Mouse (Mus musculus): ENCODE results near the gene Syne1. TPM values are rescaled to one million over a fixed set of nuclear protein-coding genes. Genes with fewer than 3 reads are reported as not detected.

Syne1 gene
- polyA plus RNA-seq, 1 experiment: 12.3 TPM

DNA sequence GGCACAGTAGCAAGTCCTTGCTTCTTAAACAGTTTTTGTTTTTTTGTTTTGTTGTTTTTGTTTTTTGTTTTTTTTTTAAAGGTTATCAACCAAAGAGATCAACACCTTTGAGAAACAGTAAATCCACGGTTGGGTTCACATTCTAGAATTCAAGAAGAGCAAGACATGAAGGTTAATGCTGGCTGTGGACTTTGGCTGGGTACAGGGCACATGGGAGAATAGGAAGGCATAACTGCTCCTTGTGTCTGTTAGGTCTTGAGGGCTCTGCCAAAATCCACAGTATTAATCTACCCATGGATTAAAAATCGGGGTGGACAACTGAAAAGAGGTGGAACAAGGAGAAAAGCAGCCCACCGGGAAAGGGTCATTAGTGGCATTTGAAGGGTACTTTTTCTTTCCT, 388.0 kb downstream of the Syne1 start:
- Histone ChIP-seq H3K4me3 (ENCODE audit: extremely low read depth, insufficient read depth, insufficient read length) (no peak overlapping the region), H3K27me3 (ENCODE audit: control insufficient read depth, insufficient read depth, low read length) (no peaks in the 10 kb centered on the region), H3K4me1 (ENCODE audit: control insufficient read depth, insufficient read depth, insufficient read length) (no peaks in the 10 kb centered on the region; the same call in 1 of the 2 replicates), H3K36me3 (ENCODE audit: control insufficient read depth, insufficient read depth, low read length) (peaks cover 8% of the 10 kb centered on the region), H3K27ac (ENCODE audit: insufficient read depth, low read length) (no peak overlapping the region; the same call in 1 of the 2 replicates)
- WGBS: 84% methylated on average over 3 of the region's 3 CpGs
- DNase-seq (ENCODE audit: low read depth in 1 of 2, low spot score in 2 of 2): no peak
- no peak for TF ChIP-seq POLR2A (IDR thresholded peaks at IDR 0.05; ENCODE audit: low read depth, low read length)
- no peak for TF ChIP-seq CTCF (IDR thresholded peaks at IDR 0.05; ENCODE audit: extremely low read depth, insufficient read depth, insufficient read length, insufficient replicate concordance)

DNA sequence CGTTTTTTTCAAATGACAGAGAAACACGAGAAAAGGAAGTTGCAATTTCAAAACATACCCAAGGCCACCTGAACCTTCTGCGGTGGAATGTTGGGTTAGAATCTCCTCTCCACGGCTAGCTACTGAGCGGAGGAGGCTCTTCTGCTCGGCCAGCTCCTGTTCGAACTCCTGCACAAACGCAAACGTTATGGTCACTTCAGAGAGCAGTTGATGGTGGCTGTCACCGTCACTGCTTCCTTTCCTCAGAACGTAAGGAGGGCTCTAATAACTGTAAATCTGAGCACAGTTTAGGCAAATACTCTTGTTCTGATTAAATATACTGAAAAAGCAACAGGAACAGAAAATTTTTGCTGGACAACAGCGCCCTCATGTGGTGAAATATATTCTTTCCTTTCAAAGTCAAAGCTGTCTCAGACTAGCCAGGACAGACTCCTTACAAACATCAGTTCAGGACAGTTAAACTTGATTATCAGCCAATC, 389.8 kb downstream of the Syne1 start:
- Histone ChIP-seq H3K36me3 (ENCODE audit: control insufficient read depth, insufficient read depth, low read length) (peaks cover 6% of the 10 kb centered on the region), H3K4me3 (ENCODE audit: extremely low read depth, insufficient read depth, insufficient read length) (no peak overlapping the region; the same call in 1 of the 2 replicates), H3K27ac (ENCODE audit: insufficient read depth, low read length) (no peak overlapping the region), H3K4me1 (ENCODE audit: control insufficient read depth, insufficient read depth, insufficient read length) (no peaks in the 10 kb centered on the region; the same call in 1 of the 2 replicates), H3K27me3 (ENCODE audit: control insufficient read depth, insufficient read depth, low read length) (no peaks in the 10 kb centered on the region)
- TF ChIP-seq POLR2A (IDR thresholded peaks at IDR 0.05; ENCODE audit: low read depth, low read length): no peak
- TF ChIP-seq CTCF (IDR thresholded peaks at IDR 0.05; ENCODE audit: extremely low read depth, insufficient read depth, insufficient read length, insufficient replicate concordance): no peak
- peak; percentile 29 to 46 for DNase-seq (ENCODE audit: low read depth in 1 of 2, low spot score in 2 of 2)
- WGBS: 55% methylated on average over 12 of the region's 12 CpGs

DNA sequence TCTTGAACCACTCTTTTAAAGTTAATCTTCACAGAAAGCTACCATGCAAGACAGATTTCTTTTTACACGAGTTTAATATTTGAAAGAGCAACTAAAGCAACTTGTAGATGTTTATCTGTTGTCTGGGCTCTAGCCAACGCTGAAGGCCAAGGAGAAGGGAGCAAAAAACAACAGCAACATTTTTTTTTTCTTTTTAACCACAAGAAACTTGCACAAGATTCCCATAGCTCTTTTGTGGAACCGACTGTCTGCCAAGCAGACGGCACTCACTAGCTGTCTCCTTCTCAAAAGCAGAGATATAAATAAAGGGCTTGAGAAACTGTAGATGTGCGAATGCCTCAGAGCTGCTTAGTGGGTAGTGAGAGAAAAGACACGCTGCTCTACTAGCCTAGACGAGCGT, 391.6 kb downstream of the Syne1 start:
- no peaks in the 10 kb centered on the region; the same call in 1 of the 2 replicates for H3K4me1 ChIP-seq (ENCODE audit: control insufficient read depth, insufficient read depth, insufficient read length)
- TF ChIP-seq CTCF (IDR thresholded peaks at IDR 0.05; ENCODE audit: extremely low read depth, insufficient read depth, insufficient read length, insufficient replicate concordance) (no peak), POLR2A (IDR thresholded peaks at IDR 0.05; ENCODE audit: low read depth, low read length) (no peak)
- no peak overlapping the region for H3K4me3 ChIP-seq (ENCODE audit: extremely low read depth, insufficient read depth, insufficient read length)
- no peak overlapping the region for H3K27ac ChIP-seq (ENCODE audit: insufficient read depth, low read length)
- 72% methylated on average over 8 of the region's 8 CpGs for WGBS
- peaks cover 9% of the 10 kb centered on the region for H3K36me3 ChIP-seq (ENCODE audit: control insufficient read depth, insufficient read depth, low read length)
- no peaks in the 10 kb centered on the region for H3K27me3 ChIP-seq (ENCODE audit: control insufficient read depth, insufficient read depth, low read length)
- no peak for DNase-seq (ENCODE audit: low read depth in 1 of 2, low spot score in 2 of 2)

DNA sequence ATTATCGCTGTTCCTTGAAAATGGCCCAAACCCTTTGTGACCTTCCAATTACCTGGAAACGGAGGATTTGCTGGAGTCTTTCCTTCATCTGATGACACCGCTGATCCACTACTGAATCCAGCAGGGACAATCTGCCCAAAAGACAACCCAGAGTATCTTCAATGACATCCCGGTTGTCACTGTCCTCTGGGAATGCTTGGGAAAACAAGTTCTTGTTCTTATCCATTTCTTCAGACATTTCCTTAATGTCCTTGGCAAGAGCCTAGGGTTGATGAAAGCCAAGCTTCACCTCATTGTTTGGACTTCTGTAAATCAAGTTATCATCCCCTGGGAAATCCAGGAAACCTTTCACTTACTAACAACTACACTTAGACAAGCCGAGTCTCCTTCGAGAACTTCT, 398.2 kb downstream of the Syne1 start:
- no peak for TF ChIP-seq CTCF (IDR thresholded peaks at IDR 0.05; ENCODE audit: extremely low read depth, insufficient read depth, insufficient read length, insufficient replicate concordance)
- no peak for DNase-seq (ENCODE audit: low read depth in 1 of 2, low spot score in 2 of 2)
- Histone ChIP-seq H3K27ac (ENCODE audit: insufficient read depth, low read length) (no peak overlapping the region), H3K4me1 (ENCODE audit: control insufficient read depth, insufficient read depth, insufficient read length) (no peaks in the 10 kb centered on the region), H3K4me3 (ENCODE audit: extremely low read depth, insufficient read depth, insufficient read length) (no peak overlapping the region), H3K27me3 (ENCODE audit: control insufficient read depth, insufficient read depth, low read length) (no peaks in the 10 kb centered on the region), H3K36me3 (ENCODE audit: control insufficient read depth, insufficient read depth, low read length) (peaks cover 9% of the 10 kb centered on the region)
- 95% methylated on average over 6 of the region's 6 CpGs for WGBS

DNA sequence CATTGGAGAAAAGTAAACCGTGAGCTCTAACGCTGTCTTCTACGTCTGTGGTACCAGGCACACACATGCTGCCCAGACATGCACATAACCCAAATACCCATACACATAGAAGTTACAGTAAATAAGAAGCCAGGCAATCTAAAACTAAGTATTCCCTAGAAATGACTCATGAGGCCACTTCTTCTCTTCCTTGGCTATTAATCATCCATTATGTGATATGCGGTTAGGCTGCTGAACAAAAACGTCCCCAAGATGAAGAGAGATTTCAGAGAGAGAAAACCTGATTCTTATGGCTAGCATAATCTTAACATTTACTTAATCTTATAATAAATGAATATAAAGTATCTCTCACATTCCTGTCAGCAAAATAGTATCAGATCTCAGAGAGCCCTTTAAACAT, 409.8 kb downstream of the Syne1 start:
- WGBS: 94% methylated on average over 5 of the region's 5 CpGs
- H3K36me3 ChIP-seq (ENCODE audit: control insufficient read depth, insufficient read depth, low read length): peaks cover 16% of the 10 kb centered on the region
- no peak for TF ChIP-seq CTCF (IDR thresholded peaks at IDR 0.05; ENCODE audit: extremely low read depth, insufficient read depth, insufficient read length, insufficient replicate concordance)
- TF ChIP-seq POLR2A (IDR thresholded peaks at IDR 0.05; ENCODE audit: low read depth, low read length): no peak
- H3K27ac ChIP-seq (ENCODE audit: insufficient read depth, low read length): no peak overlapping the region
- no peaks in the 10 kb centered on the region for H3K4me1 ChIP-seq (ENCODE audit: control insufficient read depth, insufficient read depth, insufficient read length)
- H3K27me3 ChIP-seq (ENCODE audit: control insufficient read depth, insufficient read depth, low read length): no peaks in the 10 kb centered on the region
- H3K4me3 ChIP-seq (ENCODE audit: extremely low read depth, insufficient read depth, insufficient read length): no peak overlapping the region
- DNase-seq (ENCODE audit: low read depth in 1 of 2, low spot score in 2 of 2): no peak

DNA sequence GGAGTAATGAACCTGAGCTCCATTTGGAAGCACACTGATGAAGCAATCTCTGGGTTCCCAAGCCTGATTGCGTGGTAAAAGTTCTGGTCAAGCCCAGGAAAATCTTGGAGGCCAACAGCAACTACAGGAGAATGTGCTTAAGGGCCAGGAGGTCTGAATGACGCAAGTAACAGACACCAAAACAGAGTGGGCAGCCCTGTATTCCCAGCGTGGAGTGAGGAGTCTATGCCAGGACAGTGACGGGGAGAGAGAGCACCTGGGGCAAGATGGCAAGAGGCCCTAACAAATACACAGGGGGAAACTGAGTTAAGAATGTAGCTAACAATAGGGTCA, 411.4 kb downstream of the Syne1 start:
- H3K27ac ChIP-seq (ENCODE audit: insufficient read depth, low read length): no peak overlapping the region
- 98% methylated on average over 4 of the region's 4 CpGs for WGBS
- H3K36me3 ChIP-seq (ENCODE audit: control insufficient read depth, insufficient read depth, low read length): peaks cover 10% of the 10 kb centered on the region
- DNase-seq (ENCODE audit: low read depth in 1 of 2, low spot score in 2 of 2): no peak
- TF ChIP-seq CTCF (IDR thresholded peaks at IDR 0.05; ENCODE audit: extremely low read depth, insufficient read depth, insufficient read length, insufficient replicate concordance): no peak
- TF ChIP-seq POLR2A (IDR thresholded peaks at IDR 0.05; ENCODE audit: low read depth, low read length): no peak
- no peaks in the 10 kb centered on the region for H3K4me1 ChIP-seq (ENCODE audit: control insufficient read depth, insufficient read depth, insufficient read length)
- H3K27me3 ChIP-seq (ENCODE audit: control insufficient read depth, insufficient read depth, low read length): no peaks in the 10 kb centered on the region
- no peak overlapping the region for H3K4me3 ChIP-seq (ENCODE audit: extremely low read depth, insufficient read depth, insufficient read length)

DNA sequence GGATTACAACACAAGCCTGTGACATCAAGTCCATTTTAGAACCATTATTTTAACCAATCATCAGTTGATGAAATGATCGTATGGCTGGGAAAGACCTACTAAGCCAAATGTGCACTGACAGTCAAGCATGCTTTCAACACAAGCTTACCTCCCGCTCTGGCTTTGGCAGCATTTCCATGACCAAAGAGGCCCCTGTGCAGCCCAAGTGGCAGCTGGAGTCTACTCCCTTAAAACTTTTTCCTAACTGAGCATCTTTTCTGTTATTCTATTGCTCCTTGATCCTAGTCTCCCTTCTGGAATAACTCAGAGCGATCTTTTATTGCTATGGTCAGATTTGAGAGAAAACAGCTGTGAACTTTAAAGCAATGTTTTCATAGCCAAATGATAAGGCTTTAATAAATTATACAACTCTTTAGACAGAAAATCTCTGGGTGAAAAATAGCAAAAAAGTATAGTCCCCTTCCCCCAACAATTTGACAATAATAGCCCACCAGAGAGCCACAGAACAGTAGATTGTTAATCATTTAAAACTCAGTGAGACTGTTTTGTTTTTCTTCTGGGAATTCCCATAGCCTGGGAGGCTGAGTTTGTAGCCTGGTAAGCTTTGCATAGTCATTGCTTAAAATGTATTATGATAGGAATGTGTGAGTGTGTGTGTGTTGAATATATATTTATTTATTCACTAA, 411.9 kb downstream of the Syne1 start:
- no peaks in the 10 kb centered on the region for H3K4me1 ChIP-seq (ENCODE audit: control insufficient read depth, insufficient read depth, insufficient read length)
- DNase-seq (ENCODE audit: low read depth in 1 of 2, low spot score in 2 of 2): no peak
- H3K4me3 ChIP-seq (ENCODE audit: extremely low read depth, insufficient read depth, insufficient read length): no peak overlapping the region
- no peak for TF ChIP-seq CTCF (IDR thresholded peaks at IDR 0.05; ENCODE audit: extremely low read depth, insufficient read depth, insufficient read length, insufficient replicate concordance)
- no peaks in the 10 kb centered on the region for H3K27me3 ChIP-seq (ENCODE audit: control insufficient read depth, insufficient read depth, low read length)
- 91% methylated on average over 3 of the region's 3 CpGs for WGBS
- peaks cover 10% of the 10 kb centered on the region for H3K36me3 ChIP-seq (ENCODE audit: control insufficient read depth, insufficient read depth, low read length)
- no peak overlapping the region for H3K27ac ChIP-seq (ENCODE audit: insufficient read depth, low read length)
